Mouse (Mus musculus) frontal cortex, adult 2 months (tissue): ENCODE data around the gene BC004004. TPM values are rescaled to one million over a fixed set of nuclear protein-coding genes. Genes with fewer than 3 reads are reported as not detected.
"Not testable (repeated sequence)": the region's sequence is repeated elsewhere in the genome, so short reads cannot be mapped to it uniquely, and the experiment has no call there.

Experiments used
- DNase-seq, 2 experiments: peaks; one replicate each; pipeline ENCODE4 v3.0.0; 2022; ENCODE audit warnings: low spot score in 1 of 2; ENCODE audit errors: extremely low spot score in 1 of 2
- polyA plus RNA-seq: library from polyadenylated mRNA; depleted of rRNA; stranded (reverse); fragments of >200 nt; gene quantifications from 2 replicates; pipeline ENCODE4 v1.2.3, GENCODE M21; 2012; rRNA removed

BC004004 gene
- 79.2 and 84.2 TPM in 2 replicates for polyA plus RNA-seq

GRCm38 (mm10) chr17:29268682-29269348, at the start of gene BC004004:
BC004004 (plus strand) TSS chr17:29268788.
- peak; percentile 94 to 97 for DNase-seq

DNA sequence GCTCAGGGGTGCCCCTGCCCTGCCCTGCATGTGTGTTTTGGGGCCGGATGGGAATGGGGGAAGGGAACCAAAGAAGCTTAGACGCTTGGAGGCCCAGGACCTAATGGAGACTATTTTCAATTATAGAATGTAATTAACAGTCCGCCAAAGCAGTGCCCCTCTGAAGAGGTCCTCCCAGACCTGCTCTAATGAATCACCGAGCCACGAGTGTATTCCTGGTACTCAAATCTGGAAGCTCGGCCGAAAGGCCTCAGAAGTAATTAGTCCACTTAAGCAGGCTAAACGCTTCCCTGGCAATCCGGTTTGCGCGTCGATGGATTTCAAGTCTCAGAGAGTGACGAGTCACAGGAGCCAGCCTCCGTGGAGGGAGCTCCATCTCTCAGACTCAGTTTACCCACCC, 48.0 kb upstream of the BC004004 start:
- no peak for DNase-seq

DNA sequence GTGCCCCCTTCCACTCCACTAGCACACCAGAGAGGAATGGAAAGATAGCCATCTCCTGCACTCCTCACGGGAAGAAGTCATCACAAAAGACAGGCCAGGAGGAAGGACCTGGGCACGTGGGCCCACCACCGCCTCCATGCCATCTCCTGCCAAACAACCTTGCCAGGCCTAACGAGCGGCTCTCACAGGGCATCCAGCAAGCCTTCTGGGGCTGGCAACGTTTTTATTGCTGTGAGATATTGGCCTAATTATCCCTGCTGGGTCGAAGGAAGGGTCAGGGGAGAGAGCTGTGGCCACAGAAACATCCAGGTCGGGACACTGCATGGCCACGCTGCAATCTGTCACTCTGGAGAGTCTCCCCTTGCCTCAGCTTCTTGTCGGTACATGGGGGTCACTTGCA, 37.5 kb upstream of the BC004004 start:
- no peak for DNase-seq

GRCm38 (mm10) chr17:29236111-29236510, 32.5 kb upstream of the BC004004 start:
- peak in 1 of 2 experiments; percentile 51 for DNase-seq

DNA sequence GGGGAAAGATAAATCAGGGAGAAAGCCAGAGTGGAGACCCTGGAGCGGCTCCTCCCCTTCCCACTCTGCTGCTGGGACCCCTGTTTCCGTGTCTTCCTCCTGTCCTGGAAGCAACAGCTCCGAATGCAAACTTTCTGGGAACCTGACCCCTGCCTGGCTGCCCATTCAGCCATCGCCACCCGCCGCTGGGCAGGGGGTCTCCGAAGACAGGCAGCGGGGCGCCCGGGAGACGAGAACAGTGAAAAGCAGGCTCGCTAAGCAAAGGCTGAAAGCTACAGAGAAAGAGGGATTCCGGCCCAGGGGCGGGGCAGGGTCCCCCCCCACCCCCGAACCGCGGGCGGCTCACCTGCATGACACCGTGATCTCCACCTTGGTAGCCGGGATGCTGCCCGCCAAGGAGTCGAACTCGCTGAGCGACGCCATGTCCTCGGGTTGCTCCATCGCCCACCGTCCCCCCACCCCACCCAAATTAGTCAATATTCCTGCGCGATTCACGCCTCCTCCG, 31.3 kb upstream of the BC004004 start:
- no peak for DNase-seq

GRCm38 (mm10) chr17:29237772-29238420, 30.7 kb upstream of the BC004004 start, which contains the start of gene Cpne5:
Cpne5 (minus strand) TSS chr17:29238167.
- DNase-seq, result peak in 1 of 2 experiments; percentile 62

DNA sequence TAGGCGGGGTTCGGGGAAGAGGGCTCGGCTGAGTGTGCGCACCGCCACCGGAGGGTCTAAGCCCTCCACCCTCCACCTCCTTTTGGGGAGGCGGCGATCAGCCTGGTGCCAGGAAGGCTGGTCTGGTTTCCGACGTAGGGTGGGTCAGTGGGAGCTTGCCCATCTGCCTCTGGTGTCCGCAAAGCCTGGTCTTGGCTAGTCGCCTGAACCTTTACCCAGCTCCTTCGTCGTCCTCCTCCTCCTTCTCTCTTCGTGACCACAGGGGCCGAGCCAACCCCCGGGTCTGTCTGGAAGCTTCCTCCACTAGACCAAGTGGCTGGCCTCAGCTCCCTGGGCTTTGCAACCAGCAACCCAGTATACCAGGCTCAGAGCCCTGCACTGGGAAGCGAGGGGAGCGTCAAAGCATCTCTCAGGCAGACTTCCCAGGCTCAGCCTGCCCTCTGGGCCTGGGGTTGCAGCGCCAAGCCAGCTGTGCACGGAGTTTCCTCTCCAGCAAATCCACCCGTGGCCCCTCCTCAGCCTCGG, 30.1 kb upstream of the BC004004 start:
- no peak for DNase-seq

GRCm38 (mm10) chr17:29244912-29245311, 23.7 kb upstream of the BC004004 start:
- no peak for DNase-seq

DNA sequence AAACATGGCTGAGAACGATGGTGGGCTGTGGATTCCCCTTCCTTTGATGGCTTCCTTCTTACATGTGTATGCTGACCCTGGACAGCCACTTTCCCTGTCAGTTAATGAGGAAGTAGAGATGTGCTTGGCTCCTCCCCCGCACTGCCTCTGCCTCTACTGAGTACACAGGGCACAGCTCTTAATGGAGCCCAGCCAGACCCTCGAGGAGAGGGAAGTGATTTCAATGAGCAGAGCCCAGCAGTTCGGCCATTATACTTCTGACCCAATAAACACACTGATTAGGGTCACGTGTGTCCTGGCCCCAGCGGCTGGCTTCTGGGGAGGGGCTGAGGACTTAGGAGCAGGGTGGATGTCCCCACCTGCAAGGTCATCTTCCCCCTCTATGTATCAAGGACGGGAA, 22.9 kb upstream of the BC004004 start:
- no peak for DNase-seq

- DNase-seq, result peak in 1 of 2 experiments; percentile 73
Measured at GRCm38 (mm10) chr17:29246602-29247001, 22.0 kb upstream of the BC004004 start.

GRCm38 (mm10) chr17:29247881-29248280, 20.7 kb upstream of the BC004004 start:
- DNase-seq, result peak; percentile 49 to 74

- peak in 1 of 2 experiments; percentile 40 for DNase-seq
Measured at GRCm38 (mm10) chr17:29249512-29249911, 19.1 kb upstream of the BC004004 start.

DNA sequence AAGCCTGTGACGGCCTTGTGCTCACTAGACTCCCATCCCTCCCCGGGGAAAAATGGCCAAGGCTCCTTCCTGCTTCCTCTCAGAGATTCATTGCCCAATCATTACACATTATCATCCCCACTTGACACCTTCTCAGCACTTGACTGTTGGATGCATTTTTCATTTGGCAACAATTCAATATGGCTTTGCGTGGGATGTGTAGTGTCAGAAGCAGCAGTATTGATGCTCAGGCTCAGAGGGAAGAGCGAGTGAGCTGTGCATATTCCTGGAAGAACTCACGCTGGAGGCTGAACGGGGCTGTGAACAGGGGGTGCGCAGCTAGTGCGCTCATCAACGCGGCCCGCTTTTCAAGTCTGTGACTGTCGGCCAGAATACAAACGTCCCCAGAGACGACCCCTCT, 17.6 kb upstream of the BC004004 start:
- DNase-seq, result peak in 1 of 2 experiments; percentile 55

DNA sequence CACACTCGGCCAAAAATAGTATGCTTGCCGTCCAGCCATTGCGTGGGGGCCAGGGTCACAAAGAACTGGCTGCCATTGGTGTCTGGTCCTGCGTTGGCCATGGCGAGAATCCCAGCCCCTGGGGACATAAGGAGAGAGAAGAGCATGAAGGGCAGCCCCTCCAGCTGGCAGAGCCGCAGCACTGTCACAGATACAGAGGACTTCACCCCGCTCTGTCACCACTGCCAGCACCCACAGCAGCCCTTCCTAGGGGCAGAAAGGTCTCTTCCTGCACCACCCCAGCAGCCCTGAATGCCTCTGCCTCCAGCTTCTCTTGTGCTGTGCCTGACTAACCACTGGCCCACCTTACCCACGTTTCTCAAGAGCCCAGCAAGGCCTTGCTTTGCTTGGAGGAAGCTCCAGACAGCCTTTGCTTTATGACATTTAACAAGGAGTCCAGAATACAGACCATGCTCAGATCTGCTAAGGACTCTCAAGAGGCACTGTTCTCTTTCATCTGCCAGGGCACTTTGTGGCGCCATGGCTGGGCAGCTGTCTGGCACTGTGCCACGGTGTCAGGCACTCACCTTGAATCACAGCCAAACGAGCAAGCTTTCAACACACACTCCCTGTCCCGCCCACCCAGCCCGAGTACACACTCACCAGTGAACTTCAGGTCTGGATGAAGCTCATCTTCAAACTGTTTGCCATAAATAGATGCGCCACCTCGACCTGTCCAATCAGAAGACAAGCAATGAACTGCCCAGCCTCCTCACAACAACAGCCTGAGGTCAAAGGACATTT, 16.8 kb upstream of the BC004004 start:
- no peak for DNase-seq

- no peak for DNase-seq
Measured at GRCm38 (mm10) chr17:29253236-29253635, 15.4 kb upstream of the BC004004 start.

- DNase-seq, result no peak
Measured at GRCm38 (mm10) chr17:29253684-29254083, 14.9 kb upstream of the BC004004 start.

- DNase-seq, result not testable (repeated sequence)
Measured at GRCm38 (mm10) chr17:29254784-29255183, 13.8 kb upstream of the BC004004 start.

DNA sequence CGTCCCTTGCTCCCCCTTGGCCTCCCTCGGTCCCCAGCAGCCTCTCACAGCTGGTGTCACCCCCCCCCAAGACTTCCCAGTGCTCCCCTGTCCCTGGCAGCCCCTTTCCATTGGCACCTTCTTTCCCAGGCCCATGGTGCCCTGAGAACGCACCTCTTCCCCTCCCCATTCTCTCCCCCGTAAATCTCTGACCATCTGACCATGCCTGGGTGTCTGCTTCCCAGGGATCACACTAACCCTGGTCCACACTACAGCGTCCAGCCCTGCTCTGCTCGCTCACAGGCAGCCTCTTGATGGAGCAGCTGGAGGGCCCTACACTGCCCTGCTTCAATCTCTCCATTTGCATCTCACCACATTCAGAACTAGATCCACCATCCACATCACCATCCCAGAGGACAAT, 12.1 kb upstream of the BC004004 start:
- no peak for DNase-seq

DNA sequence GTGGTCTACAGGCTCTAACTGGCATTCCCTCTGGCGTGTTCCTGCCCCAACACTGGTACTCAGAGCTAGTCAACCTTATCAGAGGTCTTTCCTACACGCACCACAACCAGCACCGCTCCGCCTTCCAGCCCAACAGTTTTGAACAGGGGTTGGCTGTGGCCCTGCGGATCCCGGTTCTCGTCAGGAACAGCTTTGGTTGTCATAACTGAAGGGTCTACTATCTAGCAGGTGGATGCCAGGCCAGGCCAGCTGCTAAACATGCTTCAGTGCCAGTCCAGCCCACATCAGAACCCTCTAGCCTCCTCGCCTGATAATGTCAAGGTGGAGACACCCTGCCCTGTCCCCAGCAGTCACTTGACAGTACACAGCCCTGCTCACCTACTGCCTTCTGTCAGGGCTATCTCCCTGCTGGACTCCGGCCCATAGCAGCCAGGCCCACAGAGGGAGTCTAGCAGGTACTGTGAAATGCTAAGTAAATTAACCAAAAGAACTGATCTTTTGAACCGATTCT, 11.5 kb upstream of the BC004004 start:
- DNase-seq, result no peak

GRCm38 (mm10) chr17:29258025-29258558, 10.5 kb upstream of the BC004004 start:
- DNase-seq, result no peak
